Mouse (Mus musculus) forebrain, embryonic 10.5 days (tissue): ENCODE measurements at regions not wholly inside any gene's neighbourhood (a gene's known extent, or its start where the extent isn't known, plus 50 kb on each side); places are given as distances from the start of the nearest gene placed in this dataset.
"Not testable (repeated sequence)": the region's sequence is repeated elsewhere in the genome, so short reads cannot be mapped to it uniquely, and the experiment has no call there.

Experiments
- DNase-seq: peaks from one replicate; pipeline ENCODE4 v3.0.0-alpha.2; 2017; ENCODE audit warnings: low spot score; ENCODE audit errors: extremely low spot score
- H3K27ac ChIP-seq: fragments of 300-500 bp; sonication (generic); 2 replicates; pipeline ENCODE4 v1.5.1; 2016; ENCODE audit warnings: mild to moderate bottlenecking
- H3K27me3 ChIP-seq: fragments of 300-500 bp; sonication (generic); 2 replicates; pipeline ENCODE4 v1.6.1; 2016; ENCODE audit warnings: mild to moderate bottlenecking; ENCODE audit not compliant: poor library complexity, severe bottlenecking
- H3K36me3 ChIP-seq: fragments of 300-500 bp; sonication (generic); replicated peaks from 2 replicates; pipeline ENCODE4 v1.6.1; 2016; ENCODE audit warnings: mild to moderate bottlenecking, moderate library complexity
- H3K4me1 ChIP-seq: fragments of 300-500 bp; sonication (generic); 2 replicates; pipeline ENCODE4 v1.6.1; 2016
- H3K4me3 ChIP-seq: fragments of 300-500 bp; sonication (generic); 2 replicates; pipeline ENCODE4 v1.5.1; 2016; ENCODE audit warnings: mild to moderate bottlenecking, moderate library complexity
- H3K9me3 ChIP-seq: fragments of 300-500 bp; sonication (generic); 2 replicates; pipeline ENCODE4 v1.6.1; 2016; ENCODE audit warnings: mild to moderate bottlenecking, moderate library complexity
- WGBS: fragments of 180-500 bp; shearing (Covaris S2); methylation state at CpG from one replicate; pipeline ENCODE4 v1.1.7; 2016; 5-methylcytosine and 5-hydroxymethylcytosine counted together

- not testable (repeated sequence) for H3K36me3 ChIP-seq, H3K27ac ChIP-seq, H3K4me1 ChIP-seq, H3K9me3 ChIP-seq, H3K4me3 ChIP-seq, DNase-seq, H3K27me3 ChIP-seq
Observed at GRCm38 (mm10) chr13:12726831-12727230, 73.0 kb downstream of the Prl2c3 start.

DNA sequence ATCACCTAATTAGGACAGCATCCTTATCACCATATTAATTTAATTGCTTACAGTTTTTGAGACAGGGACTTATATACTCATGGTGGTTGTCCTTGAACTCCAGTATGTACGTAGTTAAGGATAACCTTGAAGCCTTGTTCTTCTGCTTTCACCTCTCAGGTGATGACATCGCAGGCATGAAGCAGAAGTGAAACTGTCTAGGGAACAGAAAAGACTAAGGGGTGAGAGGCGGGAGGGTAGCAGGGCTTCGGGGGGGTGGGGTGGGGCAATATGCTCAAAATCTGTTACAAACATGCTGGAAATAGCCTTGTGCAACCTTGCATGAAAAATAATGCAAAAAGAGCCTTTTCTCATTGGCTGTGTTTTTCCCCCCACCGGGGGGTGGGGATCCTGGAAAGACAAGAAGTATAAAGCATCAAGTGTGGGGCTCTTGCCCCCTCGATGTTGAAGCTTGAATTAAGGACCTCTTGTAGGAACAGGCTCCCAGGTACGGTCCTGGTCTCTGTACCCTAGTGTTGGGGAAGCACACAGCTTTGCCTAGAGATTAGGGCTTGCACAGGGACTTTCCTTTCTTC is 81.8 kb downstream of the Prl2c3 start:
- H3K4me1 ChIP-seq, H3K36me3 ChIP-seq, H3K4me3 ChIP-seq, H3K27ac ChIP-seq, H3K9me3 ChIP-seq, H3K27me3 ChIP-seq, DNase-seq: not testable (repeated sequence)
- 90% methylated on average over 7 of the region's 7 CpGs for WGBS

GRCm38 (mm10) chr13:12711471-12712273 is 88.2 kb downstream of the Prl2c3 start:
- no peaks in the 10 kb centered on the region for H3K36me3 ChIP-seq
- H3K4me1 ChIP-seq: peaks cover 8% of the 10 kb centered on the region
- H3K4me3 ChIP-seq: no peak overlapping the region
- H3K27ac ChIP-seq: no peak overlapping the region
- no peak for DNase-seq
- H3K9me3 ChIP-seq: no peaks in the 10 kb centered on the region
- WGBS: 61% methylated on average over 7 of the region's 7 CpGs
- H3K27me3 ChIP-seq: no peaks in the 10 kb centered on the region

- peak overlapping the region; percentile 30; the same call in 1 of the 2 replicates for H3K4me3 ChIP-seq
- peak; percentile 21 for DNase-seq
- H3K27ac ChIP-seq, H3K9me3 ChIP-seq, H3K36me3 ChIP-seq, H3K27me3 ChIP-seq, H3K4me1 ChIP-seq: not testable (repeated sequence)
- 7% methylated on average over 19 of the region's 27 CpGs for WGBS
Observed at GRCm38 (mm10) chr13:12702804-12703612, 96.9 kb downstream of the Prl2c3 start.

DNA sequence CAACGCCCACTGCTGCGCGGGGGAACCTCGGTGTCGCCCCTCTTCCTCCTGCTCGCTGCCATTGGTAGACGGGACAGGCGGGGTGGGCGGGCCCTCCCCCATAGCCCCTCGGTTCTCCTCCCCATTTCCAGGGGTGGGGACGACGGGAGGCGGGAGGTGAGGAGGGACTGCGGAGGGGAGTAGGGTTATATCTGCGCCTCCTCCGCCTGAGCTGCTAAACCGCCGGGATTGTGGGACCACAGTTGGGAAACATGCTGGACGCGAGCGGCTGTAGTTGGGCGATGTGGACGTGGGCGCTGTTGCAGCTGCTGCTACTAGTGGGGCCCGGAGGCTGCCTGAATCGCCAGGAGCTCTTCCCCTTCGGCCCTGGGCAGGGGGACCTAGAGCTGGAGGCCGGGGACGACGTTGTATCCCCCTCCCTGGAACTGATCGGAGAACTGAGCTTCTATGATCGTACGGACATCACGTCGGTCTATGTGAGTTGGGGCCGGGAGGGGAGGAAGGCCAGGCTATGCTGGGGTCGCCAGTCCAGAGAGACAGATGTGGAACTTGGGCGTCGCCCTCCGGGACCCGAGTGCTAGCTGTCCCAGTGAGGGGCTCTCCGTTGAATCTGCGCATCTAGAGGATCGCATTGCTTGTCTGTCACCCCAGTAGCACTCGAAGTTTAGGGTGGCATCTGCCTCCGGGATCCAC is 97.6 kb downstream of the Prl2c3 start:
- H3K4me3 ChIP-seq: peak overlapping the region; percentile 40
- H3K27me3 ChIP-seq, DNase-seq, H3K9me3 ChIP-seq, H3K4me1 ChIP-seq, H3K36me3 ChIP-seq, H3K27ac ChIP-seq: not testable (repeated sequence)
- WGBS: under 1% methylated on average over 29 of the region's 46 CpGs

- not testable (repeated sequence) for H3K9me3 ChIP-seq, H3K27ac ChIP-seq, H3K36me3 ChIP-seq, H3K27me3 ChIP-seq, H3K4me3 ChIP-seq, DNase-seq, H3K4me1 ChIP-seq
- WGBS: 55% methylated on average over 5 of the region's 7 CpGs
Observed at GRCm38 (mm10) chr13:12693593-12694118, 106.2 kb downstream of the Prl2c3 start.

DNA sequence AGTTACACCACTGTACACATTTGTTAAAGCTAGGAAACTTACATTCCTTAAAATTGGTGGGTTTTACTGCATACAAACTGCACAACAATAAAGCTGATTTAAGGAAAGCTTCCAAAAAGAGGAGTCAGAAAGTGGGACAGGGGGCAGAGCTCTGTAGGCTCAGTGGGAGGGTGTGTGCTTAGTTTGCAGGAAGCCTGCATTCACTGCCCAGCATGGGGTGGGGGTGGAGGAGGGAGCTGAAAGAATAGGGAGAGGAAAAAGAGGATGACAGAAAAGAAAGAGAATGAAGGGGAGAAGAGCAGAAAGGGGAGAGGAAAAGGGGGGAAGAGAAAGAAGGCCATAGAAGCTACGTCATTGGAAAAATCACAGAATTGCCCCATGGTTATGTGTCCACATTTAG is 111.1 kb downstream of the Prl2c3 start:
- not testable (repeated sequence) for H3K4me1 ChIP-seq, DNase-seq, H3K27ac ChIP-seq, H3K9me3 ChIP-seq, H3K27me3 ChIP-seq, H3K36me3 ChIP-seq, H3K4me3 ChIP-seq
- WGBS: no CpG with 5 or more reads among the region's 1 CpGs

GRCm38 (mm10) chr13:12688149-12688548 is 111.7 kb downstream of the Prl2c3 start:
- not testable (repeated sequence) for H3K27me3 ChIP-seq, H3K4me1 ChIP-seq, H3K27ac ChIP-seq, H3K9me3 ChIP-seq, H3K4me3 ChIP-seq, DNase-seq, H3K36me3 ChIP-seq
- 92% methylated on average over 1 of the region's 5 CpGs for WGBS

DNA sequence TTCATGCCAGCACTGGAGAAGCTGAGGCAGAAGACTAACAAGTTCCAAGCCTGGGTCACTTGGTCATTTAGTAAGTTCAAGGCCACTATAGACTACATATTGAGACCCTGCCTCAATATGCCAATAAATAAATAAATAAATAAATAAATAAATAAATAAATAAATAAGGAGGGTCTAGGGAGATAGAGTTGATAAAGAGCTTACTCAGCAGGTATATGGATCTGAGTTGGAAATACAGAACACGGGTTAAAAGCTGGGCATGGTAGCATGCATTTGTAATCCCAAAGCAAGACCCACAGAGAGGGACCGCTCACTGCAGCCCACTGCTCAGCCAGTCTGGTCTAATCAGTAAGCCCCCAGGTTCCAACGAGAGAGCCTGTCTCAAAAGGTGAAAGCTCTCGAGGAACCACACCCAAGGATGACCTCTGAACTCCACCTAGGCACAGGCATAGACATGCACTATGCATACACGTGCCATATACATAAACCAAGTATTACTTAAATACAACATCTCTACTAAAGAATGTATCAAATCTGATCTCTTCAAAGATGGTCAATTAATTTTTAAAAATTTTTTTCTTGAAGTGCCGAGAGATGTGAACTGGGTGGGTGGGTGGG is 115.4 kb downstream of the Ero1lb start:
- not testable (repeated sequence) for H3K9me3 ChIP-seq, DNase-seq, H3K4me1 ChIP-seq, H3K27me3 ChIP-seq, H3K27ac ChIP-seq, H3K36me3 ChIP-seq, H3K4me3 ChIP-seq
- WGBS: 85% methylated on average over 5 of the region's 6 CpGs

- WGBS: 15% methylated on average over 19 of the region's 19 CpGs
- peak overlapping the region; percentile 44; the same call in 1 of the 2 replicates for H3K27ac ChIP-seq
- H3K9me3 ChIP-seq, H3K36me3 ChIP-seq, H3K4me1 ChIP-seq, H3K27me3 ChIP-seq: not testable (repeated sequence)
- DNase-seq: peak; percentile 34
- H3K4me3 ChIP-seq: peak overlapping the region; percentile 16; the same call in 1 of the 2 replicates
Observed at GRCm38 (mm10) chr13:12680283-12680953, 114.7 kb downstream of the Ero1lb start.

- 91% methylated on average over 2 of the region's 2 CpGs for WGBS
- no peak for DNase-seq
- Histone ChIP-seq H3K9me3 (no peaks in the 10 kb centered on the region), H3K4me1 (peaks cover 4% of the 10 kb centered on the region; the same call in 1 of the 2 replicates), H3K27me3 (no peaks in the 10 kb centered on the region), H3K36me3 (no peaks in the 10 kb centered on the region), H3K27ac (no peak overlapping the region), H3K4me3 (no peak overlapping the region)
Observed at GRCm38 (mm10) chr13:12677372-12677771, 111.7 kb downstream of the Ero1lb start.

- not testable (repeated sequence) for H3K36me3 ChIP-seq, H3K4me1 ChIP-seq, DNase-seq, H3K4me3 ChIP-seq, H3K27me3 ChIP-seq, H3K9me3 ChIP-seq, H3K27ac ChIP-seq
- WGBS: 90% methylated on average over 2 of the region's 2 CpGs
Observed at GRCm38 (mm10) chr13:12671011-12671410, 105.3 kb downstream of the Ero1lb start.
